Mouse (Mus musculus): ENCODE results near the gene Cyb561. TPM values are rescaled to one million over a fixed set of nuclear protein-coding genes. Genes with fewer than 3 reads are reported as not detected.

Gene Cyb561
- total RNA-seq, 2 experiments from 2014 or later = 52.7 to 54.0 TPM

- no peak for DNase-seq (ENCODE audit: extremely low spot score in 1 of 2, low spot score in 2 of 2)
- intact Hi-C loops (cut with DNase I) = no loop called here
These were observed 4.4 kb upstream of the Cyb561 start for GRCm38 (mm10) chr11:105957501-105957900.

DNA sequence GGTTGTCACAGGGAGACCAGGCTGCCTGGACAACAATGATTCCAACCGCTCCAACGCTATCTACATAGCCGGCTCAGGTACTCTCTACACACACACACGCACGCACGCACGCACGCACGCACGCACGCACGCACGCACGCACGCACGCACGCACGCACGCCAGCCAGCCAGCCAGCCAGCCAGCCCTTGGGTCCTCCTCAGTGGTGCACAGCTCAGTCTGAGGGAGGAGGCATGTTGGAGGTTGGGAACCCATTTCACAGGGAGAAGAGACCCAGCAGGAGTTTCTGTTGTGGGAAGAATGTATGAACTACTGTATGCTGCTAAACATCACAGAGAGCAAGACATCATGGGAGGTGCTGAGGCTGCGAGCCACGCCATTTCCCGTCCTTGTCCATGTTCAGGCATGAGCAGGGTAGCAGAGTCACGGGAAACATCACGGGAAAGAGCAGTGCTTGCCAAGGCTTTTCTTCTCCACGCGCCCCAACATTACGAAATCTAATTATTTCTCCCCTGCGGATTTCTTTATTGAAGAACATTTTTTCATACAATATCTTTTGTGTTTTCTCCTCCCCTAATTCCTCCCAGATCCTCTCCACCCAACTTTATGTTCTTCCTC lies 2.8 kb upstream of the Cyb561 start:
- intact Hi-C loops (cut with DNase I) = no loop called here
- DNase-seq (ENCODE audit: extremely low spot score in 1 of 2, low spot score in 2 of 2) = no peak

- intact Hi-C loops (cut with DNase I) = no loop called here
- no peak for DNase-seq (ENCODE audit: extremely low spot score in 1 of 2, low spot score in 2 of 2)
These were observed 266 bp upstream of the Cyb561 start for GRCm38 (mm10) chr11:105953402-105953801.

GRCm38 (mm10) chr11:105952111-105952510 lies 1.0 kb downstream of the Cyb561 start:
- intact Hi-C loops (cut with DNase I) = no loop called here
- no peak for DNase-seq (ENCODE audit: extremely low spot score in 1 of 2, low spot score in 2 of 2)

- intact Hi-C loops (cut with DNase I) = no loop called here
- DNase-seq (ENCODE audit: extremely low spot score in 1 of 2, low spot score in 2 of 2) = no peak
These were observed 1.5 kb downstream of the Cyb561 start for GRCm38 (mm10) chr11:105951601-105952044.

DNA sequence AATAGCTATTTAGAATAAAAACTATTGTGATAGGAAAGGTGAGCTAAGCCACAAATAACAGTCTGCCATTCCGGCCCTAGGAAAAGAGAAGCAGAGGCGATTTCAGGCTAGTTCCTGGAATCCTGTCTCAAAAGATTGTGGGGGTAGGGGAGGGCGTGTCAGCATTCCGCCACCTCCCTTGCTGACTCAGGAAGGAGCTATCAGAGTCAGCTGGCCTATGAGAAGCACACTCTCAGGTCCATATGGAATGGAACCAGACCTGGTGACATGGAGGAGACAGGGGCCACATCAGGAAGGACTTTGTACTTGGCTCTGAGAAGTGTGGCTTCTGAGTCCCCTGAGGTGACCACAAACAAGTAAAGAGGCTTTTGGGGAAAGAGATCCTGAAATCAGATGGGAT lies 2.6 kb downstream of the Cyb561 start:
- no peak for DNase-seq (ENCODE audit: extremely low spot score in 1 of 2, low spot score in 2 of 2)
- intact Hi-C loops (cut with DNase I) = no loop called here

DNA sequence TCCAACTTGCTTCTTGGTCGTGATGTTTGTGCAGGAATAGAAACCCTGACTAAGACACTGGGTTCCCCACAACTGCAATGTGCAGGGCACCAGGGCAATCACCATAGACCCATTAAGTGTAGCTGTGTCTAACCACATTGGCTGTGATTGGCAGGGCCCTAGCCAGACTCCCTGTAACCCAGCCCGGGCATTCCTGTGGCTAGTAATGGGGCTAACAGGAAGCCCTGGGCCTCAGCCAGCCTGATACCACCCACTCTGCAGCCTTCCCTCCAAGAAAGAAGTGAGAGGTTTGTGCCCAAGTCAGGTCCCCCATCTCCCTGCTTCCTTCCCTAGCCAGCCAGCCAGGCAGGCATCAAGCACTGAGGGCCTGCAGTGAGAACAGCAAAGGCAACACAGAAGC lies 4.9 kb downstream of the Cyb561 start:
- intact Hi-C loops (cut with DNase I) = no loop called here
- no peak for DNase-seq (ENCODE audit: extremely low spot score in 1 of 2, low spot score in 2 of 2)

- intact Hi-C loops (cut with DNase I) = no loop called here
- no peak for DNase-seq (ENCODE audit: extremely low spot score in 1 of 2, low spot score in 2 of 2)
These were observed 6.4 kb downstream of the Cyb561 start for GRCm38 (mm10) chr11:105946694-105947154.

DNA sequence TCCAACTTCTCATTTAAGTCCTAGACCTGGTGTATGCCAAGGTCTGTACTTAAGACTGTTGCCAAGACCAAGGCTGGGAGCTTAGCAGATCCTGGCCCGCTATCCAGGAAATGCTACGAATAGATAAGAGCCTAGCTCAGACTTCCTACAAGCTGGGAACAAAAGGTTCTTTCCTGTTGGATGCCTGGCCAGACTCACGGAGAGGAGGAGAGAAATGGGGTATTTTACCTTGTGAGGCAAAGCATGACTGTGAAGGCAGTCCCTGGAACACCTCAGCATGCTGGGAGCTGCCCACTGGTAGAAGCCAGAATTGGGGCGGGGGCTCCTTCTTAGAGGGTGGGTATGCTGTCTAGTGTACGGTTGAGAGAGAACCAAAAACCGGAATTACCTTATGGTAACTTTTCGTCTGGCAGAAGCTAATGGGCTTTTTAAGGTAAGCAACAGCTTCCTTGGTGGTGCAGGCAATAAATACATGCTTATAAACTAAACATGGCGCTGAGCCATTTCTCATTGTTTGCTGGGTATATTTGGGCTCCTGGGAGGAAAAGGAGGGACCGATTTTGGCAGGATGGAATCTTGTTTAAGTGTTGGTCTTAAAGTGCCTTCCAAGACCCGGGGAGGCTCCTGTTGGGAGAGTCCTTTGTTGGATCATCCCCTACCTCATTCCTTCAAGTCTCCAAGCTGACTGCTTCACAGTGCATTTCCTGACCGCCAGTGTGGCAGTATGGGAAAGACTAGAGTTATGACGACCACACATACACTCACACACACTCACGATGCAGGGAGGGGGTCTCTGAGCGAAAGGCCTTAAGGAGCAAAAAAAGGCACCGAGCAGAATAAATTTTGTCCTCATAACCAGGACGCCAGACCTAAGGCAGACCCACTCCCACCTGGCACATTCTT lies 8.1 kb downstream of the Cyb561 start:
- intact Hi-C loops (cut with DNase I) = no loop called here
- DNase-seq (ENCODE audit: extremely low spot score in 1 of 2, low spot score in 2 of 2) = no peak

- intact Hi-C loops (cut with DNase I) = no loop called here
- DNase-seq (ENCODE audit: extremely low spot score in 1 of 2, low spot score in 2 of 2) = peak; percentile 50 to 80
These were observed 9.0 kb downstream of the Cyb561 start for GRCm38 (mm10) chr11:105944126-105944621.

DNA sequence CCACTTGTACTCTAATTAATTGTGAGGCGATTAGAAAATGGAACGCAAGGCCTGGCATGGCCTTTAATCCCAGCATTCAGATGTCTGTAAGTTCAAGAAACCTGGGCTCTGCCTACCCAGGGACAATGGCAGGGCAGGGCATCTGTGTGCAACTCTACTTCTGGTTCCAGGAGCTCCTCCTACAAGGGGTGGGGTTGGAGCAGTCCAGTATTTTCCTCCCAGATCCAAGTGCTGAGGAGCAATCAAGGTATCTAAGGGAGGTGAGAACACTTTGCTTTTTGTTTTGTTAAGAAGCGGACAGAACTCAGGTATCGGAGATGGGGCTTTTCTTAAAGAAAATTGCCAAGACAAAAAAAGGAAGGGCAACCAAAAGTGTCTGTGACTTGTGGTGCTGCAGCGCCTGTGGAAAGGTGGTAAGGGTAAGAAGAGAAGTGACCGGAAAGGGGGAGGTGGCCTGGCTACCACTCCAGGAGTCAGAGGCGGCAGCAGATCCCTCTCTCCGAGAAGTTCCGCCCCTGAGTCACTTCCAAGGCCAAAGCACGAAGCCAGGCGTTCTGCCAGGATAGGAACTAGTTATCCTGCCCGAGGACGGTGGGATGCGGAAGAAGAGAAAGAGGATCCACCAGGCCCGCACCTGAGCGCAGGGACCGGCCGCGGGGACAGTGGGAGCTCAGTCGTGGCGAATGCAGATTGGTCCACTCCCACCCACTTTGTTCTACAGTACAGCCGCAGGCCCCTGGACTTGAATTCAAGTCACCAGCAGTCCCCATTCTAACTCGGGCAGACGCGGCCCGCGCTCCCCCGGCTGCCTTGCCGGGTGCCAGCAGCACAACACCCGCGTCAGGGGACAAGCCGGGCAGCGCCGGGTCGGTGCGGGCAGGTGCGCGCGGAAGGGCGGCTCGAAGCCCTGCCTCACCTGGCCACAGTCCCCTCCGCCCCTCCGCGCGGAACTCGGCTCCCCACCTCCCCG lies 9.7 kb downstream of the Cyb561 start:
- peak in 1 of 2 experiments; percentile 53 for DNase-seq (ENCODE audit: extremely low spot score in 1 of 2, low spot score in 2 of 2)
- intact Hi-C loops (cut with DNase I) = loop anchor here (2.0 kb wide), 1 partner anchor 77 kb away; no protein-coding TSS in a partner anchor

GRCm38 (mm10) chr11:105941973-105942372 lies 11.2 kb downstream of the Cyb561 start:
- no peak for DNase-seq (ENCODE audit: extremely low spot score in 1 of 2, low spot score in 2 of 2)
- intact Hi-C loops (cut with DNase I) = loop anchor here (2.0 kb wide), 1 partner anchor 79 kb away; no protein-coding TSS in a partner anchor

DNA sequence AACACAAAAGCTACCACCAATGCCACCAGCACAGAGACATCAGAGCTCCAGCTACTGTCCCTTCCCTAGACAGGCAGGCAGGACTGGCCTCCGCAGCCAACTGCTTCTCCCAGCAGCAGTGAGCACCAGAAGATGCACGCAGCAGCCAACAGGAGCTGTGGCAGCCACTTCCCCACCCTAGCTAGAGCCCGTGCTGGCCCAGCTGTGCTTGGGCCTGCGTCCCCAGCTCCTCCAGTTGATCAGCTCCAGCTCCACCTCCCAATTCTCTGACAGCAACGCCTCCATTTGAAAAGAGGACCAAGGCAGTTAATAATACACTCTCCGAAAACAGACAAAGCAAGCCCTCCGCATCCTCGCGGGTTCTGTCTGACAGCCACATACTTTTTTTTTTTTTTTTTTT lies 14.4 kb downstream of the Cyb561 start:
- intact Hi-C loops (cut with DNase I) = no loop called here
- DNase-seq (ENCODE audit: extremely low spot score in 1 of 2, low spot score in 2 of 2) = no peak

GRCm38 (mm10) chr11:105936974-105937373 lies 16.2 kb downstream of the Cyb561 start:
- no peak for DNase-seq (ENCODE audit: extremely low spot score in 1 of 2, low spot score in 2 of 2)
- intact Hi-C loops (cut with DNase I) = no loop called here

DNA sequence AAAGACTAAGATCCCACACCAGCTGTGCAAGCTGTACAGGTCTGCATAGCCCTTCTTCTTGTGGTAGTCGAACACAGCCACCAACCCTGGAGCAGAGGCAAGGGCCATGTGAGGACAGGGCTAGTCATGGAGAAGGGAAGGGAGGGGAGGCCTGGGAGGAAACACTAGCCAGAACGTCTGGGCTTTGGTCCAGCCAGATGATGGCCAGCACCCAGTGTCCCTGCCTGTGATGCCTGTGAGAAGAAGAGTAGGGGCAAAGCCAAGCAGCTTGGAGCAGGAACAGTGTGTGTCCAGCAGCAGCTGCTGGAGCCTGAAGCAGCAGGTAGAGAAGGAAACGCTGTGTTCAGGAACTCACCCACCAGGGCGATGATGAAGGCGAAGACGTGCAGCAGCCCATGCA lies 16.9 kb downstream of the Cyb561 start:
- peak; percentile 62 to 68 for DNase-seq (ENCODE audit: extremely low spot score in 1 of 2, low spot score in 2 of 2)
- intact Hi-C loops (cut with DNase I) = no loop called here

DNA sequence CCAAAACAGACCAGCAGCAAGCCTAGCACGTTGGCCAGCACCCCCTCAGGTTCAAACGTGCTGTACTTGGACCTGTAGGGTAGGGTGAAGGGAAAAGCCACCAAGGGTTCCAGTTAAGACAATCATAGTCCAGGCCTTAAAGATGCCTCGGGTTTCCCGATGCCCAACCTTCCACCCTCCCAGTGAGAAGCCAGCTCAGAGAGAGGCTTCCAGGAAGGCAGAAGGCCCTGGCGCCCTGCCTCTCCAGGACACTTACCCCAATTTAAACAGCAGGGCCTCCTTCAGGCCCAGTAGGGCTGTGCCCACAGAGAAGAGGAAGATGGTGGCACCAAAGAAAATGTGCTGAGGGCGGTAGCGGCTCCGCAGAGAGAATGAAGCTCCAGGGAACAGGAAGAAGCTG lies 17.6 kb downstream of the Cyb561 start:
- intact Hi-C loops (cut with DNase I) = no loop called here
- DNase-seq (ENCODE audit: extremely low spot score in 1 of 2, low spot score in 2 of 2) = no peak

DNA sequence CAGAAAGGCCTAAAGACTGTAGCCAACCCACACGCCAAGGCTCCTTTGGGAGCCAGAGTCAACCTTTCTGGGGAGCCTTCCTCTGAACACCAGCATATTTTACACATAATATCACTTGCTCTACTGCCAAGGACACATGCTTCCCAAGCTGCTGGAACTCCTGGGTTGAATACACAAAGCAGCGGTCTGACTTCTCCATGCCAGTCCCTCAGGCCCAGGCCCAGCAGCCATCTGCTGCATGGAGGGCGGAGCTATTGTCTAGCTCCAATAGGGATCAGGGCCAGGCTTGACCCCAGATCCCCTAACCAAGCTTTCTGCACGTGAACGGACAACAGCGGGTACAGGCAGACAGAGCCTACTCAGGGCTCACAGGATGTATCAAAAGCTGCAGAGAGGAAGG lies 18.3 kb downstream of the Cyb561 start:
- DNase-seq (ENCODE audit: extremely low spot score in 1 of 2, low spot score in 2 of 2) = no peak
- intact Hi-C loops (cut with DNase I) = no loop called here

GRCm38 (mm10) chr11:105934303-105934711 lies 18.8 kb downstream of the Cyb561 start:
- no peak for DNase-seq (ENCODE audit: extremely low spot score in 1 of 2, low spot score in 2 of 2)
- intact Hi-C loops (cut with DNase I) = no loop called here

DNA sequence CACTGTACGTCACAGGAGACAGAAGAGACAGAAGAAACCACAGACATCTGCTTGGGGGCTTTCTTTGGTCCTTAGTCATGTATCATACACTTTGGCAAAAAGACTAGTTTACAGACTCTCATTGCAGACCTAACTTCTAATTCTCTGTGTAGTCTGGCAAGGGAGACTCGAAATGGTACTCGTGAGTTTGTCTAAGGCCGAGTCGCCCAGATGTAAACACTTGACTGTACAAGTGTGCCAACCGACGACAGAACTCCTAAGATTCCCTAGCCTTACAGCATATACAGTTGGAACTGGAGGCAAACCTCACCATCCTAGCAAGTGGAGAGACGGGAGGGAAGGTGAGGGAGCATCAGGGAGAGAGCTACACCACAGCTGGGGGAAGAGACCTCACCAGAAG lies 19.4 kb downstream of the Cyb561 start:
- no peak for DNase-seq (ENCODE audit: extremely low spot score in 1 of 2, low spot score in 2 of 2)
- intact Hi-C loops (cut with DNase I) = no loop called here

Data from left cerebral cortex, postnatal 10 days (tissue).